Mouse (Mus musculus): Measurements from ENCODE around the gene Mum1. TPM values are rescaled to one million over a fixed set of nuclear protein-coding genes. Genes with fewer than 3 reads are reported as not detected.

Mum1 gene
- polyA plus RNA-seq, 1 experiment: 42.5 TPM

DNA sequence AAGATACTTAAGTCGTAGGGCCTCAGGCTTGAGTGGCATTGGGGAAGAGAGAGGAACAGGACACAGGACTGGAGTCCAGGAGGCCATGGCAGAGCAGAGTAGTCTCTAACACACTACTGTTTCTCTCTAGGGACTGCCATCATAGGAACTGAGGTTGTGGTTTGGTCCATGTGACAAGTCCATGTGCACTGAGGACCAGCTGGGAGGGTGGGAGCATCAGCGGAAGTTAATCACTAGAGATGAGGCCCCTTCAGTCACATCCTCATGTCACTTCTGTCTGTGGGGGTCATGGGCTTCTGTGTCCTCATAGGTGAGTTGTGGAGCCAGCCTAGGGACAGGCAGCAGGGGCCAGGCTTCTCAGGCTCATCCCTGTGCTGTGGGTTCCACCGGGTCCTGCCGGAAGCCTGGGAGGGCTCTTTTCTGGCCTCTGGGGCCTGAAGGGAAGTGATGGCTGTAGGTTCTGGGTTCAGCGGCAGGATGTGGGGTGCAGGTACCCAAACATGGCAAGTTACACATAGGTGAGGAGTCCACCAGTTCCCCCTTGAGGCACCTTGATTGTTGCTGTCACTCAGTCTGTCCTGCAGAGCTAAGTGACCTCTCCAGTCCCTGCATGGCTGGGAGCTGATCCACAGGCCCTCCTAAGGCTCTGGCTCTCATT lies 45.1 kb downstream of the Mum1 start:
- peaks cover 48% of the 10 kb centered on the region for H3K4me1 ChIP-seq (ENCODE audit: control insufficient read depth, insufficient read depth, low read length)
- H3K27me3 ChIP-seq (ENCODE audit: control insufficient read depth, insufficient read depth, low read length): no peaks in the 10 kb centered on the region
- 31% methylated on average over 5 of the region's 5 CpGs for WGBS
- no peak for DNase-seq
- TF ChIP-seq CTCF (IDR thresholded peaks at IDR 0.05; ENCODE audit: borderline replicate concordance, insufficient read depth, low read depth, low read length) (no peak), POLR2A (IDR thresholded peaks at IDR 0.05; ENCODE audit: borderline replicate concordance, insufficient read depth, low read length) (no peak)
- peak overlapping the region; percentile 64 for H3K27ac ChIP-seq (ENCODE audit: insufficient read depth, low read length)
- H3K4me3 ChIP-seq (replicated peaks; ENCODE audit: insufficient read depth, low read depth, low read length): peak overlapping the region; percentile 2

DNA sequence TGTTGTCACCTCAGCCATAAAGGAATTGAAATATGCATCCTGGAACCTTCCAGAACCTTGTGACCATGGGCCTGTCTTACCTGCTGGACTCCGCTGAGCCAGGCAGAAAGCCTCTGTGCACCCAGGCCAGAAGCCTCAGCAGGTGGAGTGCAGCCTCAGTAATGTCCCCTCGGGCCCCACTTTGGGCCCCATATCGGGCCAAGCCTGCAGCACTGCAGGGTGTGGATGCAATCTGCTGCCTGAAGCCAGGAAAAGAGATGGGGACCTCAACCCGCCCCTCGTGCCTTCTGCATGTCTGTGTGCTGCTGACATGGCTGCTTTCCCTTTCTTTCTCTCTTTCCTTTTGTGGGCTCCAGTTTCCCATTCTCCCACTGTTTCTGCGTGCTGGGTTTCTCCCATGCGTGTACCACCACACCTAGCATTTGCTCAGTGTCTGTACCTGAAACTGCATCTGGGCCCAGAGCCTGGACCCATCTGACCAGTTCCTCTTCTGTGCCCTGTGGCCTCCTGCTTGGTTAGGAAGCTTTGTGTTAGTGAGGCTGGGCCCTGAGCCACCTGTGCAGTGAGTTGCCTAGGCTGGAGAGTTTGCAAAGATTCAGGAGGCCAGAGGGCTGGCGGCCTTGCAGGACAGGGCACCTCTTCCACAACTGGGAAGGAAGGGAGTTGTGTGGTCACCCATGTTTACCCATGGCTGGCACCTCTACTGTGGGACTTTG lies 45.8 kb downstream of the Mum1 start:
- Histone ChIP-seq H3K27ac (ENCODE audit: insufficient read depth, low read length) (peak overlapping the region; percentile 64), H3K27me3 (ENCODE audit: control insufficient read depth, insufficient read depth, low read length) (no peaks in the 10 kb centered on the region), H3K4me3 (replicated peaks; ENCODE audit: insufficient read depth, low read depth, low read length) (peak overlapping the region; percentile 2), H3K4me1 (ENCODE audit: control insufficient read depth, insufficient read depth, low read length) (peaks cover 48% of the 10 kb centered on the region)
- WGBS: 36% methylated on average over 8 of the region's 8 CpGs
- TF ChIP-seq CTCF (IDR thresholded peaks at IDR 0.05; ENCODE audit: borderline replicate concordance, insufficient read depth, low read depth, low read length) (no peak), POLR2A (IDR thresholded peaks at IDR 0.05; ENCODE audit: borderline replicate concordance, insufficient read depth, low read length) (no peak)
- DNase-seq: no peak

DNA sequence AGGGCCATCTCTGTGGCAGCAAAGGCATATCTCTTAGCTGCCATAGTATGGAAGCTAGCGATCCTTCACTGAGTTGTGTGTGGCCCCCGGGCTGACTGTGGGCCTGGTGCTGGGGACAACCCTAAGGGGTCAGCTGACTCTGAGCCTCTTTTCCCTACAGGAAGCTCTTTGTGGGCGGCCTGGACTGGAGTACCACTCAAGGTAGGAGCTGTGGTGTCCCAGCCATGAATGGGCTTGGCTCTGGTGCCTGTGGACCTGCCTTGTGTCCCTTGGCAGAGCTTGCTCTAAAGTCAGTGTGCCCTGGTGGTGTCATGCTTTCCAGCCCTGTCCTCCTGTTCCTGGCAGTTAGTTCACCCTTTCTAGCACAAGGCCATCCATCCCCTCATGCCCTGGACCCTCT lies 47.6 kb downstream of the Mum1 start:
- Histone ChIP-seq H3K27ac (ENCODE audit: insufficient read depth, low read length) (no peak overlapping the region), H3K4me1 (ENCODE audit: control insufficient read depth, insufficient read depth, low read length) (peaks cover 40% of the 10 kb centered on the region), H3K4me3 (replicated peaks; ENCODE audit: insufficient read depth, low read depth, low read length) (no peak overlapping the region), H3K27me3 (ENCODE audit: control insufficient read depth, insufficient read depth, low read length) (no peaks in the 10 kb centered on the region)
- WGBS: 70% methylated on average over 3 of the region's 3 CpGs
- DNase-seq: no peak
- TF ChIP-seq POLR2A (IDR thresholded peaks at IDR 0.05; ENCODE audit: borderline replicate concordance, insufficient read depth, low read length): no peak
- TF ChIP-seq CTCF (IDR thresholded peaks at IDR 0.05; ENCODE audit: borderline replicate concordance, insufficient read depth, low read depth, low read length): no peak

DNA sequence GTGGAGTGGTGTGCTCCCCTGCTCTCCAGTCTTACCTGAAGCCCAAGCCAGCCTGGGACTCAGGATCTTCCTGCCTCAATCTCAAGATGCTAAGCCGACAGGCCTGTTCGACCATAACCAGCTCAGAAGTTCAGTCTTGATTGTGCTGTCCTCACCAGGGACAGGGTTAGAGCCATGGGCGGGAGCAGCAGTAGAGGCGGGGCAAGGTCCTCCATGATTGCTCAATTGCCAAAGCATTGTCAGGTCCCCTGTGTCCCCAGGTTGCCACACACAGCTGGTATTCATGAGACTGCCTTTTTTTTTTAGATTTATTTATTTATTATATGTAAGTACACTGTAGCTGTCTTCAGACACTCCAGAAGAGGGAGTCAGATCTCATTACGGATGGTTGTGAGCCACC lies 50.0 kb downstream of the Mum1 start:
- no peaks in the 10 kb centered on the region for H3K27me3 ChIP-seq (ENCODE audit: control insufficient read depth, insufficient read depth, low read length)
- H3K27ac ChIP-seq (ENCODE audit: insufficient read depth, low read length): no peak overlapping the region
- TF ChIP-seq CTCF (IDR thresholded peaks at IDR 0.05; ENCODE audit: borderline replicate concordance, insufficient read depth, low read depth, low read length) (no peak), POLR2A (IDR thresholded peaks at IDR 0.05; ENCODE audit: borderline replicate concordance, insufficient read depth, low read length) (no peak)
- H3K4me1 ChIP-seq (ENCODE audit: control insufficient read depth, insufficient read depth, low read length): peaks cover 28% of the 10 kb centered on the region
- H3K4me3 ChIP-seq (replicated peaks; ENCODE audit: insufficient read depth, low read depth, low read length): no peak overlapping the region
- no peak for DNase-seq
- 81% methylated on average over 5 of the region's 5 CpGs for WGBS

DNA sequence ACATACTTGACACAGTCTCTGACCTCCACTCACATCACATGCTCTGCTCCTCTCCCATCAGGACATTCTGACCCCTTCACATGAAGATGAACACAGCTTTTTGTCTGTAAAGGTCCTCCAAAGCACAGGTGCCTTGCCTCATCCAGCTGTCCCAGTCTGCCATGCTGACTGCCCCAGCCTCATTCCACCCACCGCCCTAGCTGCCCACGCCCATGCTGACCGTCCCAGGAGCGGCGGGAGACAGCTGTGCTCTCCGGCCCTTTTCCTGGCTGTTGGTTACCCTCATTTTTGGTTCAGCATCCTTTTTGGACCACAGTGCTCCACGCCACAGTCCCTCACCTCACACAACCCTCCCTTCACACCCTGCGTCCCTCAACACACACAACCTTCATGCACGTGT lies 52.2 kb downstream of the Mum1 start:
- Histone ChIP-seq H3K4me1 (ENCODE audit: control insufficient read depth, insufficient read depth, low read length) (peaks cover 34% of the 10 kb centered on the region), H3K27ac (ENCODE audit: insufficient read depth, low read length) (no peak overlapping the region), H3K27me3 (ENCODE audit: control insufficient read depth, insufficient read depth, low read length) (no peaks in the 10 kb centered on the region), H3K4me3 (replicated peaks; ENCODE audit: insufficient read depth, low read depth, low read length) (no peak overlapping the region)
- DNase-seq: no peak
- WGBS: 90% methylated on average over 9 of the region's 9 CpGs
- TF ChIP-seq POLR2A (IDR thresholded peaks at IDR 0.05; ENCODE audit: borderline replicate concordance, insufficient read depth, low read length): no peak
- TF ChIP-seq CTCF (IDR thresholded peaks at IDR 0.05; ENCODE audit: borderline replicate concordance, insufficient read depth, low read depth, low read length): no peak

- TF ChIP-seq CTCF (IDR thresholded peaks at IDR 0.05; ENCODE audit: borderline replicate concordance, insufficient read depth, low read depth, low read length) (no peak), POLR2A (IDR thresholded peaks at IDR 0.05; ENCODE audit: borderline replicate concordance, insufficient read depth, low read length) (no peak)
- DNase-seq: no peak
- WGBS: 81% methylated on average over 12 of the region's 12 CpGs
- Histone ChIP-seq H3K27ac (ENCODE audit: insufficient read depth, low read length) (no peak overlapping the region), H3K27me3 (ENCODE audit: control insufficient read depth, insufficient read depth, low read length) (no peaks in the 10 kb centered on the region), H3K4me3 (replicated peaks; ENCODE audit: insufficient read depth, low read depth, low read length) (no peak overlapping the region), H3K4me1 (ENCODE audit: control insufficient read depth, insufficient read depth, low read length) (peaks cover 33% of the 10 kb centered on the region)
Measured at GRCm38 (mm10) chr10:80279273-80279672, 53.0 kb downstream of the Mum1 start.

DNA sequence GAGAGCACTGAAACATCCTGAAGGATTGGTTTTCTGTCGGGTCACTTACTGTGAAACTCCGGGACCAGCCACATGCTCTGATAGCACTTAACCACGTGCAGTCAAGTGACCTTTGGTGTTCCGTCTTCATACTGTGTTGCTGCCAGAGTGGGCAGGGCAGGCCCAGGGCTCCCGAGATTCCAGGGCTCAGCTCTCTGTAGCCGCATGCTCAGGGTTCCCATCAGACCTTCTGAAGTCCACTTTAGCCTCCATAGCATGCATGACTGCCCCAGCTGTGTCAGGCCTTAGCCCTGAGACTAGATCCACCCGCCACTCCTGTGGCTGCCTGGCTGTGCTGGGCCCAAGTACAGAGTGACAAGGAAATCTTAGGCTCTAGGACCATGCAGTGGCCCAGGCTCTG lies 55.1 kb downstream of the Mum1 start:
- no peak for DNase-seq
- H3K27me3 ChIP-seq (ENCODE audit: control insufficient read depth, insufficient read depth, low read length): no peaks in the 10 kb centered on the region
- TF ChIP-seq POLR2A (IDR thresholded peaks at IDR 0.05; ENCODE audit: borderline replicate concordance, insufficient read depth, low read length) (no peak), CTCF (IDR thresholded peaks at IDR 0.05; ENCODE audit: borderline replicate concordance, insufficient read depth, low read depth, low read length) (no peak)
- peak overlapping the region; percentile 46; the same call in 1 of the 2 replicates for H3K27ac ChIP-seq (ENCODE audit: insufficient read depth, low read length)
- peaks cover 35% of the 10 kb centered on the region for H3K4me1 ChIP-seq (ENCODE audit: control insufficient read depth, insufficient read depth, low read length)
- 50% methylated on average over 7 of the region's 7 CpGs for WGBS
- H3K4me3 ChIP-seq (replicated peaks; ENCODE audit: insufficient read depth, low read depth, low read length): no peak overlapping the region

GRCm38 (mm10) chr10:80281921-80282371 lies 55.7 kb downstream of the Mum1 start:
- Histone ChIP-seq H3K4me3 (replicated peaks; ENCODE audit: insufficient read depth, low read depth, low read length) (no peak overlapping the region), H3K27me3 (ENCODE audit: control insufficient read depth, insufficient read depth, low read length) (no peaks in the 10 kb centered on the region), H3K27ac (ENCODE audit: insufficient read depth, low read length) (peak overlapping the region; percentile 46), H3K4me1 (ENCODE audit: control insufficient read depth, insufficient read depth, low read length) (peaks cover 35% of the 10 kb centered on the region)
- TF ChIP-seq POLR2A (IDR thresholded peaks at IDR 0.05; ENCODE audit: borderline replicate concordance, insufficient read depth, low read length) (no peak), CTCF (IDR thresholded peaks at IDR 0.05; ENCODE audit: borderline replicate concordance, insufficient read depth, low read depth, low read length) (no peak)
- peak; percentile 54 to 61 for DNase-seq
- WGBS: 24% methylated on average over 8 of the region's 8 CpGs

All from cerebellum, adult 2 months (tissue).